ENCODE assay signal across 7 mouse cellular contexts in the genomic region with DNA sequence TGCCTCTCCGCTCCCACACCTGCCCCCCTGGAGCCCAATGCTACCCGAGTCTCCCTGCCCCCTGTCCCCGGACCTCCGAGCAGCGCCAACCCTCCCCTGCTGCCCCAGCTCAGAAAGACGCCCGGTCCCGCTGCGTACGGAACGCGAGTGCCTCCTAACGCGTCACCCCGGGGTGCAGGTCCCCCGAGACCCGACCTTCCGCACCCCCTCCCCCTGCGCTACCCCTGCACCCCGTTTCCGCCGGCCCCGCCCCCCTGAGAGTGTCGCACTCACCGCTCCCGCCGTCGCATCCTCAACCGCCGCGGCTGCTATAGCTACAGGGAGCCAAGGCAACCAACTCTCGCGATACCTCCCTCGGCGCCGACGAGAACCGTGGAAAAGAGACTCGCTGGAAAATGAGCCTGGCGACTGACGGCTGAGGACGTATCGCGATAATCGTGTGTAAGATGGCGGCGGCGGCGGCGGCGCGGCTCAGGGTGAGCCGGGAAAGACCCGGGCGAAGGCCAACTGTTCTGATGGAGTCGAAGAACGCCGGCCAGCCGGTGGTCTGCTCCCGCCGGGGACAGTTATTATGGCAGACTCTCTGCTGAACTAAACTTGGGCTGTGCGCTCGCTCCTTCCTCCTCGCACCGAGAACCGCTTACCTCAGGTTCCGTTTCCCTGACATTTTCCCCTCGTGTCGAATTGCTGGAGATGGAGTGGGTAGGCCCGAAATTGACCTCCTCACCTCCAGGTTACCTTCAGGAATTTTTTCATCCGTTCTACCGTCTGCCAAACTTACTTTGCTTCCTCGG. TPM values are rescaled to one million over a fixed set of nuclear protein-coding genes. Genes with fewer than 3 reads are reported as not detected.
DNase-seq lines count a peak whose midpoint lies in the region; ATAC-seq and TF ChIP-seq lines count a peak whose summit lies in the region.

A gene (minus strand): TSS at position 420 of the 794 bp plus-strand sequence.

- no peak for TF ChIP-seq POLR2A in kidney, adult 2 months (IDR thresholded peaks at IDR 0.05; ENCODE audit: low read depth, low read length)
- TF ChIP-seq POLR2A in spleen, adult 2 months (IDR thresholded peaks at IDR 0.05; ENCODE audit: low read depth, low read length) = peak; percentile 70

- peak; percentile 97 for DNase-seq in adrenal gland, postnatal 25 days
- DNase-seq in heart, adult 18-20 months = peak; percentile 98
- DNase-seq in kidney, adult 2 months = peak; percentile 99
- DNase-seq in spleen, adult 2 months (ENCODE audit: low read depth in 1 of 2, low spot score in 2 of 2) = peak; percentile 95 to 98

- peak within 1 kb of the TSS; percentile 81 for H3K4me2 ChIP-seq in embryonic facial prominence, embryonic 12.5 days (replicated peaks)
- peak within 1 kb of the TSS; percentile 74 for H3K4me2 ChIP-seq in limb, embryonic 12.5 days
- H3K4me2 ChIP-seq in midbrain, embryonic 15.5 days = peak within 1 kb of the TSS; percentile 76

- H3K9ac ChIP-seq in embryonic facial prominence, embryonic 12.5 days = peak within 1 kb of the TSS; percentile 78
- H3K9ac ChIP-seq in limb, embryonic 12.5 days (replicated peaks) = peak within 1 kb of the TSS; percentile 90
- peak within 1 kb of the TSS; percentile 79 for H3K9ac ChIP-seq in midbrain, embryonic 15.5 days

- H3K36me3 ChIP-seq in embryonic facial prominence, embryonic 12.5 days = no peaks in the 10 kb centered on the region
- H3K36me3 ChIP-seq in kidney, adult 2 months (ENCODE audit: control insufficient read depth, insufficient read depth, low read length) = no peaks in the 10 kb centered on the region
- H3K36me3 ChIP-seq in limb, embryonic 12.5 days = no peaks in the 10 kb centered on the region
- no peaks in the 10 kb centered on the region for H3K36me3 ChIP-seq in midbrain, embryonic 15.5 days (replicated peaks)
- H3K36me3 ChIP-seq in spleen, adult 2 months (ENCODE audit: control insufficient read depth, insufficient read depth, low read length) = no peaks in the 10 kb centered on the region

- ATAC-seq in embryonic facial prominence, embryonic 12.5 days (ENCODE audit: insufficient number of reproducible peaks, insufficient read depth, low FRiP score, low TSS enrichment) = peak; percentile 89
- ATAC-seq in limb, embryonic 12.5 days (ENCODE audit: insufficient number of reproducible peaks, insufficient read depth, low FRiP score, low TSS enrichment, low read depth) = peak; percentile 88
- ATAC-seq in midbrain, embryonic 15.5 days (replicated peaks) = peak; percentile 98

- H3K4me3 ChIP-seq in embryonic facial prominence, embryonic 12.5 days = peak within 1 kb of the TSS; percentile 70
- peak within 1 kb of the TSS; percentile 77 for H3K4me3 ChIP-seq in kidney, adult 2 months (ENCODE audit: insufficient read depth, low read depth, low read length)
- peak within 1 kb of the TSS; percentile 81 for H3K4me3 ChIP-seq in limb, embryonic 12.5 days (replicated peaks)
- H3K4me3 ChIP-seq in midbrain, embryonic 15.5 days = peak within 1 kb of the TSS; percentile 84
- peak within 1 kb of the TSS; percentile 85 for H3K4me3 ChIP-seq in spleen, adult 2 months (ENCODE audit: extremely low read depth, insufficient read depth, insufficient read length)

- no peak for TF ChIP-seq CTCF in kidney, adult 2 months (conservative IDR thresholded peaks at IDR 0.05; ENCODE audit: insufficient read depth, insufficient read length, low read depth, low read length)
- no peak for TF ChIP-seq CTCF in spleen, adult 2 months (IDR thresholded peaks at IDR 0.05; ENCODE audit: extremely low read depth, insufficient read depth, insufficient read length, insufficient replicate concordance)

- under 1% methylated on average over 72 of the region's 73 CpGs for WGBS in embryonic facial prominence, embryonic 12.5 days
- under 1% methylated on average over 73 of the region's 73 CpGs for WGBS in kidney, adult 2 months
- under 1% methylated on average over 73 of the region's 73 CpGs for WGBS in limb, embryonic 12.5 days
- WGBS in midbrain, embryonic 15.5 days = under 1% methylated on average over 73 of the region's 73 CpGs
- WGBS in spleen, adult 2 months = under 1% methylated on average over 73 of the region's 73 CpGs

- H3K4me1 ChIP-seq in embryonic facial prominence, embryonic 12.5 days = 0 out of 2 replicates have a peak, but pooled peaks cover 11% of the 10 kb centered on the region
- H3K4me1 ChIP-seq in kidney, adult 2 months (ENCODE audit: control insufficient read depth, insufficient read depth, low read length) = peaks cover 3% of the 10 kb centered on the region; the same call in 1 of the 2 replicates
- H3K4me1 ChIP-seq in limb, embryonic 12.5 days (replicated peaks) = peaks cover 12% of the 10 kb centered on the region
- H3K4me1 ChIP-seq in midbrain, embryonic 15.5 days = peaks cover 18% of the 10 kb centered on the region
- no peaks in the 10 kb centered on the region for H3K4me1 ChIP-seq in spleen, adult 2 months (ENCODE audit: control insufficient read depth, insufficient read depth, insufficient read length)

- no peaks in the 10 kb centered on the region for H3K9me3 ChIP-seq in embryonic facial prominence, embryonic 12.5 days
- no peaks in the 10 kb centered on the region for H3K9me3 ChIP-seq in limb, embryonic 12.5 days
- no peaks in the 10 kb centered on the region for H3K9me3 ChIP-seq in midbrain, embryonic 15.5 days

- peak within 1 kb of the TSS; percentile 89 for H3K27ac ChIP-seq in embryonic facial prominence, embryonic 12.5 days
- H3K27ac ChIP-seq in kidney, adult 2 months (ENCODE audit: insufficient read depth, low read depth, low read length) = peak within 1 kb of the TSS; percentile 79
- peak within 1 kb of the TSS; percentile 93 for H3K27ac ChIP-seq in limb, embryonic 12.5 days
- H3K27ac ChIP-seq in midbrain, embryonic 15.5 days = peak within 1 kb of the TSS; percentile 97
- H3K27ac ChIP-seq in spleen, adult 2 months (ENCODE audit: insufficient read depth, low read length) = peak within 1 kb of the TSS; percentile 97

- no peaks in the 10 kb centered on the region for H3K27me3 ChIP-seq in embryonic facial prominence, embryonic 12.5 days
- H3K27me3 ChIP-seq in kidney, adult 2 months (replicated peaks; ENCODE audit: control insufficient read depth, insufficient read depth, low read length) = no peaks in the 10 kb centered on the region
- H3K27me3 ChIP-seq in limb, embryonic 12.5 days = no peaks in the 10 kb centered on the region
- no peaks in the 10 kb centered on the region for H3K27me3 ChIP-seq in midbrain, embryonic 15.5 days (replicated peaks)
- H3K27me3 ChIP-seq in spleen, adult 2 months (ENCODE audit: control insufficient read depth, insufficient read depth, low read length) = no peaks in the 10 kb centered on the region

RNA-seq across cellular contexts. Expression of the gene that starts here (rescaled TPM):
- total RNA-seq in adrenal gland, postnatal 25 days (2021) = 13.2 and 16.7 TPM in 2 replicates
- polyA plus RNA-seq in embryonic facial prominence, embryonic 12.5 days (2016; fragmentation: Nextera tagmentation; extraction: Ambion mirVana) = 10.6 and 11.1 TPM in 2 replicates
- total RNA-seq in heart, adult 18-20 months (2021) = 10 to 100 TPM; 12.0 to 14.4 TPM
- 7.9 and 8.5 TPM in 2 replicates for polyA plus RNA-seq in kidney, adult 2 months (2012; rRNA removed)
- 11.4 and 13.7 TPM in 2 replicates for polyA plus RNA-seq in limb, embryonic 12.5 days (2016; fragmentation: Nextera tagmentation; extraction: Ambion mirVana)
- 13.4 and 14.5 TPM in 2 replicates for polyA plus RNA-seq in midbrain, embryonic 15.5 days (2015; fragmentation: Nextera tagmentation; extraction: Ambion mirVana)
- 1.9 and 2.1 TPM in 2 replicates for polyA plus RNA-seq in spleen, adult 2 months (2012; rRNA removed)

Comparison
In these comparisons a context has a peak if more than half of its experiments do, and no peak if none do; other contexts are left out.
1. Peak in every context shown above with its lines: DNase-seq, ATAC-seq, H3K4me3 ChIP-seq and H3K27ac ChIP-seq.